Mouse (Mus musculus) thymus, adult 2 months (tissue): Measurements from ENCODE around the gene Znrf3.

Source experiments
- CTCF ChIP-seq: fragments of 200-500 bp; IDR thresholded peaks from 2 replicates; pipeline ENCODE4 v1.5.1; 2012; ENCODE audit warnings: mild to moderate bottlenecking, control low read depth, low read length, moderate library complexity, borderline replicate concordance; ENCODE audit not compliant: control insufficient read depth, poor library complexity, insufficient read depth; ENCODE audit errors: extremely low read depth
- POLR2A ChIP-seq: fragments of 200-500 bp; IDR thresholded peaks from 2 replicates; pipeline ENCODE4 v1.6.1; 2012; ENCODE audit warnings: mild to moderate bottlenecking, low read length, control low read depth, moderate library complexity; ENCODE audit not compliant: control insufficient read depth, poor library complexity, insufficient read depth; ENCODE audit errors: extremely low read depth

DNA sequence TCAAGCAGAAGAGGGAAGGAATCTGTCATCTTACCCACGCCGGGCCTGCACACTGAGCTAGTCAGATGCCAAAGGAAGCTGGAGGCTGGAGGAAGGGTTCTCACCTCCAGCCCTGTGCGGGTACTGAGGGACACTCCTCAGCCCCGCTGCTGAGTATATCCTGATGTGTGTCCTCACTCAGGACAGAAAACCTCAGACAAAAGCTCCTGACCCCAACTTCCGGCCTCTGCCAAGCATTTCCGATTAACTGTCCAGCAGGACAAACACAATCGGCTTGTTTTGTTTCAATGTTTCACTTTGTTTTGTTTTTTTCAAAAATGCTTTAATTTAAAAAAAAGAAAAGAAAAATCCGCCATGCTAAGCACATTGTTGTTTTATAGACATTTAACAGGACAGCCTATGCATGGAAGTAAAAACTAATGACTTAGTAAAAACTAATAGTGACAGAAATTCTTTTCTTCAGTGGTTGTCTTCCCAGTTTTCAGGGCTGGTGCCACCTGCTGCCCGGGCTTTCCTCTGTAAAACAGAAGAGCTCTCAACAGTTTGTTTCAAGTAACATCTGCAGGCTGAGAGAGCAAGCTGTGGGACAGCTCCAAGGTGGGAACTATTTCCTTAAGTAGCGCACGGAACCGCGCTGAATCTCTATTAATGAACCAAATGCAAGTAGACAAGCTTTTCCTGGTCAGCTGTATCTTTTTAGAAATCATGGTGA, 187.3 kb downstream of the Znrf3 start:
- TF ChIP-seq CTCF (no peak), POLR2A (no peak)
